Mouse (Mus musculus): ENCODE data around the gene Sinhcaf.

The Sinhcaf gene

DNA sequence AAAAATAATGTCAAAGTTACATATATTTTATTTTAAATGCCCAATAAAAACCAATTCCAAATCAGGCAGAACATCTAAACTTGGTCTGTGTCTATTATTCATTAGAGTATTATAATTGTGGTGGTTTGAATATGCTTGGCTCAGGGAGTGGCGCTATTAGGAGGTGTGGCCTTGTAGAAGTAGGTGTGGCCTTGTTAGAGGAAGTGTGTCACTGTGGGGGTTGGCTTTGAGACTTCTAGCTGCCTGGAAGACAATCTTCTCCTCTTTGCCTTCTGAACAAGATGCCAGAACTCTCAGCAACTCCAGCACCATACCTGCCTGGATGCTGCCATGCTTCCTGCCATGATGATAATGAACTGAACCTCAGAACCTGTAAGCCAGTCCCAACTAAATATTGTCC lies 72.4 kb downstream of the Sinhcaf start:
- DNase-seq (ENCODE audit: low spot score in 2 of 2), result no peak
